Mouse (Mus musculus) spleen, adult 18-20 months (tissue): ENCODE results near the gene Gm39115.

Experiments used
- DNase-seq, 2 experiments: peaks; one replicate each; pipeline ENCODE4 v3.0.0; 2022; ENCODE audit warnings: mixed read lengths in 2 of 2

Gene Gm39115

DNA sequence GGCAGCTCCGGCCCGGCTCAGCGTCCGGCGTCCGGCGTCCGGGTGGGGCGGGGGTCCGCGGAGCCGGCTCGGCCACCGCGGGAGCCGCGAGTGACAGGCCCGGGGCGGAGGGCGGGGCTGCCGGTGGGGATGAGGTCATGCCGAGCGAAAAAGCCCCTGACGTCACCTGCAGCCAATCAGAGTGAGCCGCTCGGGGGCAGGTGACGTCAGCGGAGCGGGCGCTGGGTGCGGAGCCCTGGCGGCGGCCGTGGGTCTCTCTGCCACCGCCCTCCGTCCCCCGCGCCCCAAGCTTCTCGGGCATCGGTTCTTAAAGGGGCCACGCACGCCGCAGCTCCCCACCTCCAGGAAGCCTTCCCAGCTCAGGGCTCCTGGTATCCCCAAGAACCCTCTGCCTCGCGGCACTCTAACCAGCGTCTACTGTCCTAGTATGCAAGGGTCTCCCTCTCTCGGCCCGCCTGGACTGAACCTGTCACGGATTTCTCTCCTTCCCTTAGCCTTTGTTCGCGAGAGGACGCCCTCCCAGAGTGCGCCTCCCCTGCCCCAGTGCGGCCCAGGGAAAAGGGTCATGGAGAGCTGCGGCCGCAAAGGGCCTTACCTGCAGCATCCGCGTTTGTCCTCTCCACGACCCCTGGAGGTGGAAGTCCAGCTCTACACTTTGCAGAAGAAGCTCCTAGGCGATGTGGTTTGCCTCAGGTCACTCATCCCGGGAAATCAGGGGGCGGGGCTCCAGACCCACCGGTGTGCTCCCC, 40.5 kb downstream of the Gm39115 start, which contains the start of gene Dusp8:
Gene Dusp8, minus strand, starts transcription at position 661 of the 749 bp plus-strand sequence.
- DNase-seq, result peak; percentile 51 to 67

DNA sequence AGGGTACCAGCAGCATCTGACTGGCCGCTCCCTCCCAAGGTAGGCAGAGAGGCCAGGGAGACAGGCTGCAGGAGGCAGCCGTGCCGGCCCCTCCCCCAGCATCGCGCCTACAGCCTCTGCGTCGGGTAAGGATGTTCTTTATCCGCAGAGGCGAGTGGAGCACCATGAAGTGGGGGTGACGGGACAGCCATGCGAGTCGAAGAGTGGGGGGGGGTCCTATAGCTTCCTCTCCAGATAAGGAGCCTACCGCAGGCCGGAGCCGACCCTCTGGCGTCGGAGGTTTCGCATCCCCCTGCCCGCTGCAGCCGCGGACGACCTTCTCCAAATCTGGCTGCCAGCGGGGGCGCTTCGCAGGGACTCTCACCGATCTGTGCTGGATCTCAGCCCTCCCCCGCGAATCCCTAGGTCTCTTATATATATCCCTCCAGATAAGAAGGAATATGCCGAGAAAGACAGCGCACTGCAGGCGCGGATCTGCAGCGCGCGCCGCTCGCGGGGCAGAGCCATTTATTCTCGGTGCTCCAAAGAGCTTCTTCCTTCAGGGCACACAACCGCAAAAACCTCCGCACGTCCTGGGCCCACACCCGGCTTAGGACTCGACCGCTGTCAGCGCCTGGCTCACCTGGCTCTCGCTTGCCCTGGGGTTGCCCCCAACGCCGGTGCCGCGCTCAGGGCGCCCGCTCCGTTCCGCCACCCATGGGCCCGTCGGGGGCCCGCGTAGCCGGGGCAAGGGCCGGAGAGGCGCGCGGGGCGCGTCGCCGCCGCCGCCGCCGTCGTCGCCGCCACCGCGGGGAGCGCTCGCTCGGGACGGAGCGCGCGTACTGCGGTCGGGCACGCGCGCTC, 41.3 kb downstream of the Gm39115 start:
- no peak for DNase-seq

DNA sequence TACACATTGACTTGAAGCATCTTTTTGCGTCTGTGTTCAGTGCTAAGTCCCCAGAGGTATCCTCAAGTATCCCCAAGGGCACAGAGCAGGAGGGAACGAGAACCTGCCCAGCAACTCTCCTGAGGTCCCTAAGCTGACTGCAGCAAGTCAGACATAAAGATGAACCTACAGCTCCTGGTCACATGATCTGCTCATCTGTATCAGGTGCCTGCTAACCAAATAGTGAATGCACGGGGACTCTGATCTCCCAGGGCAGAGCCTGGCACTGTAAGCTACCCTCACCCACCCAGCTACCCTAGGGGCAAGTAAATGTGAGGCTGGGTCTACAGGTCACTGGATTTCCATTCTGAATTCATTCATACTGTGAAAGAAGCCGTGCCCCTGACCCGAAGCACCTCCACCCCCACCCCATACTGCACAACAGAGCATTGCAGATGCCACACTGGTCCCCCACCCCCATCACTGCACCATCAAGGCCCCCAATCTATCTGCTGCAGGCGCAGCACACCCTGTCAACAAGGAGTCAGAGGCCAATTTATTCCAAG, 42.1 kb downstream of the Gm39115 start:
- DNase-seq, result no peak

DNA sequence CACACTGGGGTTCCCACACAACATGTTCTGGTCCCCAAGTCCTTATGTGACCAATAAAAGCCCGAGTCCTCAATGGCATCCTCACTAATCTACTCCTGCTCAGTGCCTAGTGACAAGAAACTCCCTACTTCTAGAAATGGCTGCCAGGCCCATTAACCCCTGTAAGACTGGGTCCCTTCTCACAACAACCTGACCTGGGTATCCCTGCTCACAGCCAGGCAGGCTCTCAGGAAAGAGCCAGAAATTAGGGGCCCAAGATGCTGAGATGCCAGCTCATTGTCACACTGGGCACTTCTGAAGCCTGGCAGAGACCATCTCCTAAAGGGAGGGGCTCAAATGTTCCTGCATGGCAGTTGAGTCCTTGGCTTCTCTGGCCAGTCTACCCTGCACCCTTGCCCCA, 42.8 kb downstream of the Gm39115 start:
- no peak for DNase-seq

DNA sequence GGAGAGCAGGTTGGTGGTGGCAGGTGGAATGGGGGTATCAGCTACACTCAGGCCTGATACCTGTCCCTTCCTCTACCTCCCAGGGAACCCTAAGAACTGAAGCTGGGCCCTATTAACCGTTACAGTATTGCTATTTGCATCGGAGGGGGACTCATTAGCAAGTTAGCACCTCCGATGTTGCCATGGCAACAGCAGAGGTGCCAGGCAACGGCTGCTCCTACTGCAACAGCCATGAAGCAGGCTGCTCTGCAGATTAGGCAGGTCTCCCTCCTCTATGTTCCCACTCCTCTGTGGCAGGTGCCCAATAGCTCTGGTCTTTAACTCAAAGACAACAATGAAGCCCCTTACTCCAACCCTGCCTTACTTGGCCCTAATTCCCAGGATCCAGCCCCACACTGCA, 44.0 kb downstream of the Gm39115 start:
- DNase-seq, result no peak

DNA sequence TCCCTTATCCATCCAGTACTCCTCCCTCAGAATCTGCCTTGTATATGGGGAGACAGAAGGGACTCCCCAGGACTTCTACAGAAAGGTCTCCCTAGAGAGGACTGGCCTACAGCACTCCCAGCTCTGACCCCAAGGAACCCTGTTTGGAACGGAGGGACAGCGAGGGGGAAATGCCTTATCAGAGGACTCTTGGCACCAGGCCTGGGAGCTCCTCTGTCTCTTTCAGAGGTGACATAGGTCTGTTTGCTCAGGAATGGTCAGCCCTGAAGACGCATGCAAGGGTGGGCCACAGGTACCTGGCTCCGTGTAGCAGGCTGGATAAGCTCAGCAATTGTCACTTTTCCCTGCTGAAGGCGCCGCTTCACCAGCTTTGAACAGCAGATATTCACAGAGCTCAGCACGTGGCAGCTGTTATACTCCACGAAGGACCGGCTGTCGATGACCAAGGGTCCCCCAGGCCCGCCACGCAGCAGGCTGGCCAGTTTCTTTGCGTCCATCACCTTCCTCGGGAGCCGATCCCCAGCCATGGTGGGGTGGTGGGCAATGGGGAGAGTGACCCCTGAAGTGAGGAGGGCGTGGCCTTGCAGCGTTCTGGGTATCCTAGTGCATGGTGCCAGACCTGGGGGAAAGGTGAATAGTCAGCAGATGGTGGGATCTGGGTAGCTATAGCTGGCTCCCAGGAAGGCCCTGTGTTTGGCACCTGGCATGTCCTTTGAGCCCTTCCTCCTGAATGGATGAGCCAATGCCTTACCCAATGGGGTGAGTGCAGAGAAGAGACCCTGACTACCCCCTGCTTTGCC, 46.0 kb downstream of the Gm39115 start:
- DNase-seq, result no peak

DNA sequence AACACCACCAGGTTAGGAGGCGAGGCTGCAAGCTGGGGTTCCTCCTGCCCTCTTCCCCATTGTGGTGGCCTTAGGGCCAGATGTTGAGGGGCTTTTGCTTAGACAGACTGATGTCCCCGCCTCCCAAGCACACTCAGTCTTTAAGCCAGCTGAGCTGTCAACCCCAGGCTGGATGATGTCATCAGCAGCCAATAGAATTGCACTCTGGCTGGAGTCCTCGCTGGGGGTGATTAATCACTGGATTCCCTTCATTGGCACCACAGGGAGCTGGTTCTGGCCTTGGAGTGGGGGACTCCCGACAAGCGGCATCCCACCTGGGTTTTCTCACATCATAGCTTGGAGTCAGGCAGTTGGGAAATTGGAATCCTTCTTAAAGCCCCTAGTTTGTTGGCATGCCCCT, 46.9 kb downstream of the Gm39115 start:
- no peak for DNase-seq

DNA sequence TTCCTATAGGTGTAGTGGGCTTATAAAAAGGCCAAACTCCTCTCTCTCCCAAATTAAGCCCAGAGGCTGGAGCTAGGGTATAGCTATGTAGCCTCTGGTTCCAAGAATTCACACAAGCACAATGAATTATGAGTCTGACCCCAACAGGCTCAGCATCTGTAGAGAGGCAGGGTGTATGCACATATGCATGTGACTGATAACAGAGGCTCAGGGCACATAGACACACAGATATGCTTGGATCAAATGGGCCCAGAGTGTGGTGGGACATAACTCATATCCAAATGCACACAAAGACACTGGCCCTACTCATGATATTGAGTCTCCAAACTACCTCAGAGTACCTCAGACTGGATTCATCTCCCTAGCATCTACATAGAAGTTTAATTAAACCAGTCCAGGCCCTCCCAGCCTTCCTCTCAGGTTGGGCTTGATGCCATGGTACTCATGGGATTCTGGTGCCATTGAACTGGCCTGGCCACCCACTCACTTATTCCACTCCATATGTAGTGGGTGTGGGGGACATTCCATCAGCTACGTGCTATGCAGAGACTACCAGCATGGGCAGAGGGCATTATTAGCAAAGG, 48.7 kb downstream of the Gm39115 start:
- DNase-seq, result no peak

DNA sequence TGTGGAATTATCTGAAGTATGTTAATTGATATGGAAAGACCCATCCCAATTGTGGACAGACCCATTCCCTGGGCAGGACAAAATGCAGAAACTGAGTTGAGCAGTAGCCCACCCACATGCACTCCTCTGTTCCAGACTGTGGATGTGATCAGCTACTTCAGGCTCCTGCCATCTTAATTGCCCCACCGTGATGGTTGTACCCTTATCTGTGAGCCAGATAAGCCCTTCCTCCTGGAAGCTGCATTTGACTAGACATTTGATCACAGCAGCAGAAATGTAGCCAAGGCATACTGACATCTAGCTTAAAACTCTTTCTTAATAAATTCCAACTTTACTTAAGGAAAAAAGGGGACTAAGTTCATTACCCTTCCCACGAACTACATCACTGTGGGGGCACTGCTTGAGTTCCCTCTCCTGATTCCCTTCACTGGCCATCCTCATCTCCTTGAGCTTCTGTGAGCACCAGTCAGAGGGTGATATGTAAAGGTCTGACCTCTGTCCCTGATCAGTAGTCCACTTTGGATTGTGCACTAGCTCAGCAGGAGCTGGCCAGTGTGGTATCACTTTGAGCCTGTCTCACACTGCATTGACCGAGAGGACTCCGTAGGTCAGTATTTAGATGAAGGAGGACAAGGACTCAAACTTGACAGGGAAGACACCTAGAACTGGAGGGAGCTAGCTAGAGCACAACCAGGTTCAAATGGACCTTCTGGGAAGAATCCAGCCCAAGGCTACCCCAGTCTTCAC, 49.5 kb downstream of the Gm39115 start:
- DNase-seq, result no peak
